Mouse (Mus musculus) WW6 (cell line): ENCODE data around the gene Neurl2.
"Not testable (repeated sequence)": the region's sequence is repeated elsewhere in the genome, so short reads cannot be mapped to it uniquely, and the experiment has no call there.

Source experiments
- DNase-seq: peaks from one replicate; pipeline ENCODE4 v3.0.0-alpha.2; 2013; ENCODE audit warnings: low read depth, low spot score

Gene Neurl2

GRCm38 (mm10) chr2:164817206-164817605 lies 16.1 kb downstream of the Neurl2 start:
- no peak for DNase-seq

- no peak for DNase-seq
Observed at GRCm38 (mm10) chr2:164815821-164816220, 17.4 kb downstream of the Neurl2 start.

- DNase-seq, result no peak
Observed at GRCm38 (mm10) chr2:164815348-164815747, 17.9 kb downstream of the Neurl2 start.

DNA sequence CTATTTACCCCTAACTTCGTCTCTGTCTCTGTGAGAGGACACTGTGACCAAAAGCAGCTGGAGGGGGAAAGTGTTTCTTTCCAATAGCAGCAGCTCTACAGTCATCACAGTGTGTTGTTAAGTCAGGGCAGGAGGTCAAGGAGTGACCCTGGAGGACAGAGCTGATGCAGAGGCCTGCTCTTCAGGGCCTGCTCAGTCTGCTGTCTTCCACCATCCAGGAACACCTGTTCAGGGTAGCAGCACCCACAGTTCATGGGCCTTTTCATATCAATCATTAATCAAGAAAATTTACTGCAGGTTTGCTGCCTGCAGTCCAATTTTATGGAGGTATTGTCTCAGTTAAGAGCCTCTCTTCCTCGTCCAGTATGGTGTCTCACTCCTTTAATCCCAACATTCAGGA lies 19.7 kb downstream of the Neurl2 start:
- no peak for DNase-seq

DNA sequence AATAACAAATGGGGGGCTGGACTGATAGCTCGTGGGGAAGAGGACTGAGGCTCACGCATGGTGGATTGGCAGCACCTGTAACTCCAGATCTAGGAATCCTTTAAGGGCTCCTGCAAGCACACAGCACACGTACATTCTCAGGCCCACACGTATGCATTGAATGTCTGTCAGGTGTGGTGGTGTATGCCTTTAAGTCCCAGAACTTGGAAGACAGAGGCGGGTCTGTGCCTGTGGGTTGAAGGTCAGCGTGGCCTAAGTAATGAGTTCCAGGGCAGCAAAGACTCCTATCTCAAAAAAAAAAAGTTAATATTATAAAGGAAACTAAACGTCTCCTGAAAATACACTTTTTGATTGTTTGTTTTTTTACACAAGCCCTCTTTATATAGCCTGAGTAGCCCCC lies 26.6 kb downstream of the Neurl2 start:
- no peak for DNase-seq

GRCm38 (mm10) chr2:164805332-164805718 lies 27.9 kb downstream of the Neurl2 start:
- DNase-seq, result no peak

- DNase-seq, result peak; percentile 97
Observed at GRCm38 (mm10) chr2:164804533-164805331, 28.5 kb downstream of the Neurl2 start, which contains the start of the genes Acot8 and Zswim3. Gene Acot8, minus strand, starts transcription at chr2:164804882. Gene Zswim3, plus strand, starts transcription at chr2:164805098.

DNA sequence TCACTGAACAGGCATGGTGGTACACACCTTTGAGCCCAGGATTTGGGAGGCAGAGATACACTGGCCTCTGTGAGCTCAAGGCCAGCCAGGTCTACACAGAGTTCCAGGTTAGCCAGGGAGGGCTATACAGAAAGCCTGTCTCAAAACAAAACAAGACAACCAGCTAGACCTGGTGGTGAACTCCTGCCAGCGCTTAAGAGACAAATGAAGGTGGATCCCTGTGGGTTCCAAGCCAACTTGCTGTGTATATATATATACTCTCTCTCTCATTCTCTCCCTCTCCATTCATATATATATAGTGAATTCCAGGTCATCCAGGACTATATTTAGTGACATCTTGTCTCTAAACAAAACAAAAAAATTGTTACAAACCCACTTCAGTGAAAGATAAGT lies 29.3 kb downstream of the Neurl2 start:
- DNase-seq, result no peak

DNA sequence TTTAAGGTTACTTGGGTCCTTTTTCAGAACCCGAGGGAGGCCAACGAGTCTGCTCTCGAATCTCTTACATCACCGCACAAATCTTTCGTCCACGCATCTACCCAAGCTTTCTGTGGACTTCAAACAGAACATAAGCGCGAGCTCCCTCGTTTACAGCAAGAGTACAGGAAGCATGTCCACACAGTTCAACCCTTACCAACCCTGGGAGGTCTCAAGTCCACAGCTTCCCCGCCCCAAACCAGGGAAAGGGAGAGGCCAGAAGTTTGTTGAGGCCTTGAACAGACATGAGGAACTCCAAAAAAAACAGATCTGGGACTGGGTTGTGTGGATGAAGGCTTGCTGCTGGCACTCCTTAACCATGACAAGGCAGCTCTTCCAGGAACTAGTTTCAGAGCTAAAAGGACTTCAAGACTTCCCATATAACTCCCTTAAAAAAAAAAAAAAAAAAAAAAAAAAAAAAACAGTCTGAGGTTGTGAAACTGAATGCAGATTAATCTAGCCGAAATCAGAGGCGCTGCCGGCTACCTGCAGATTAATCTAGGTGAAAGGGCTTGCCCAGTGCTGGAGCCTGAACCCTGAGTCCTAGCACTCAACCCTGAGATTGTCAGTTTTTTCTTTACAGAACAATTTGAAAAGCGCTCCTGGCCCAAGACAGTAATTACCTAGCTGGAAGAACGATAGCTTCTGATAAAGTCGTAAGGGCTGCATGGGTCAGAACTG lies 29.9 kb downstream of the Neurl2 start:
- no peak for DNase-seq

GRCm38 (mm10) chr2:164800252-164801004 lies 32.8 kb downstream of the Neurl2 start:
- DNase-seq, result no peak

- not testable (repeated sequence) for DNase-seq
Observed at GRCm38 (mm10) chr2:164798554-164798953, 34.7 kb downstream of the Neurl2 start.

DNA sequence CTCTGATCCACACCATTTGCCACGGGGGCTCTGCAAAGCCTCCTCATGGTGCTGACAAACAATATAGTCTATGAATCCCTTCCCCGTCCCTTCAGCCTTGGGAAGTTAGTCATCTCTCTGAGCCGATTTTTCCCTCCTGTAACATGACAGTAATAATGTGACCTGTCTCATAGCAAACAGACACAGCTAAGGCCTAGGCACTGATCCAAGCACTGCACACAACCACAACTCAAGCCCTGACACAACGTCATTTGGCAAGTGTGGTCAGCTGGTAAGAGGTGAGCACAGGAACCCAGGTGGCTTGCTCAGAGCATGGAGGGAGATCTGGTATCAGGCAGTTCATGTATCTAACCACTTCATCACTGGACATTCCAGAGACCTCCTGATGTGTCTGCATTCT lies 37.4 kb downstream of the Neurl2 start:
- no peak for DNase-seq

GRCm38 (mm10) chr2:164794293-164794692 lies 39.0 kb downstream of the Neurl2 start:
- DNase-seq, result peak; percentile 64

GRCm38 (mm10) chr2:164793772-164794171 lies 39.5 kb downstream of the Neurl2 start:
- no peak for DNase-seq

DNA sequence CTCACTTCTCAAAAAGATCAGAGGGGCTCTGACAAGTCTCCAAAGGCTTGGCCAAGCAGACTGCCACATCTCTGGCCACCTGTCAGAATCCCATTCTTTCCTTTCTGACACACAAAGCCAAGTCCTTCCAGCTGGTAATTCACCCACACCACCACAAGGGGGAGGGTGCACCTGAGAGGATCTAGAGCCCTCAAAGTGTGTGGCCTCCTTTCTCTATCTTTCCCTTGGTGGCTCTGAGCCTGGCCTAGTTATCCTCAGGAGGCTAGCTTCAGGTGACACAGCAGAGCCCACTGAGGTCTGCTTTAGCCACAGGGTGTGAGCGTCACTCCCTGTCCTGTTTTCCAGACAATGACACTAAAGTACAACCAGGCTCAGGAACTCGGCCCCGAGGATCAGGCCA lies 40.0 kb downstream of the Neurl2 start:
- peak; percentile 71 for DNase-seq

GRCm38 (mm10) chr2:164792400-164793190 lies 40.7 kb downstream of the Neurl2 start:
- DNase-seq, result no peak

GRCm38 (mm10) chr2:164791841-164792261 lies 41.4 kb downstream of the Neurl2 start:
- DNase-seq, result no peak

- DNase-seq, result no peak
Observed at GRCm38 (mm10) chr2:164790451-164790850, 42.8 kb downstream of the Neurl2 start.

DNA sequence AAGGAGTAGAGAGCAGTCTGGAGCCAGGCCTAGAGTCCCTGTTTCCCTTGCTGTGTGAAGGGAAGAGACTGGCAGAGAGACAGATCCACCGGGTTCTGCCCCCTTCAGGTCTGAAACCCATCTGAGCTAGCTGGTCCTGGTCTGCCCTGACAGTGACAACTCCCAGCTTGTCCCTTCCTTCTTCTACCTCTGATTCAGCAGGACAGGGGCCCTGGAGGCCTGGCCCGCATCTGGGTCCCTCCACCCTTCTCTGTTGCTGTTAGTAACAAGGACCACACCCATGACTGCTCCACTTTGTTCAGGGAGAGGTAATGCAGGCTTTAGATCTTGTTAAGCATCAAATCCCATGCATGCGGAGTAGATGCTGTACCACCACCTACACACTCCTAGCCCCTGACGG lies 44.8 kb downstream of the Neurl2 start:
- DNase-seq, result no peak

DNA sequence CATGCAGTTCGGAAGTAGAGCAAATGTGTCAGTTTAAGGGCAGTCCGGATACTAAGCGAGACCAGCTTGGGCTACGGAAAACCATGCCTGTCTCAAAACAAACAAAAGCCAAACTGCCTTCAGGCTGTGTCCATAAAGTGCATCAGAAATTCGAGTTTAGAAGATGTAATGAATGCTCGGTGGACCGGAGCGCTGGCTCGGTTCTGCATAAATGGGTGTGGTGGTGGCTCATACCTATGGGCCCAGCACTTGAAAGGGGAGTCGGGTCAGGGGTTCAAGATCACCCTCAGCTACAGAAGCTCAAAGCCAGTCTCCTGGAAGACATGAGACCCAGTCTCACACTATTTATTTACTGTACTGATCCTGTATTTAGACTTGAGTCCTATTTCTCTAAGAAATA lies 45.5 kb downstream of the Neurl2 start:
- DNase-seq, result no peak

- DNase-seq, result no peak
Observed at GRCm38 (mm10) chr2:164787032-164787431, 46.2 kb downstream of the Neurl2 start.
